Mouse (Mus musculus) 416B (cell line): ENCODE measurements around the gene Rbck1.

ENCODE experiments used
- DNase-seq: peaks from one replicate; pipeline ENCODE4 v3.0.0; 2011; ENCODE audit warnings: low read depth

Rbck1 gene

GRCm38 (mm10) chr2:152332101-152332825 lies at the start of gene Rbck1:
Gene Rbck1 (minus strand): TSS chr2:152332653.
- DNase-seq = peak; percentile 96

GRCm38 (mm10) chr2:152376345-152376741 lies 43.9 kb upstream of the Rbck1 start, which contains the start of gene Nrsn2:
Gene Nrsn2 (minus strand): TSS chr2:152376638.
- no peak for DNase-seq

GRCm38 (mm10) chr2:152375652-152376344 lies 43.3 kb upstream of the Rbck1 start:
- no peak for DNase-seq

GRCm38 (mm10) chr2:152373547-152373946 lies 41.1 kb upstream of the Rbck1 start:
- DNase-seq = no peak

- DNase-seq = no peak
Measured at GRCm38 (mm10) chr2:152372661-152373060, 40.2 kb upstream of the Rbck1 start.

- peak; percentile 94 for DNase-seq
Measured at GRCm38 (mm10) chr2:152372104-152372503, 39.7 kb upstream of the Rbck1 start.

GRCm38 (mm10) chr2:152368532-152369140 lies 36.2 kb upstream of the Rbck1 start:
- peak; percentile 75 for DNase-seq

GRCm38 (mm10) chr2:152367917-152368316 lies 35.5 kb upstream of the Rbck1 start:
- DNase-seq = no peak

- DNase-seq = peak; percentile 97
Measured at GRCm38 (mm10) chr2:152363245-152364147, 31.0 kb upstream of the Rbck1 start.

- DNase-seq = no peak
Measured at GRCm38 (mm10) chr2:152361193-152361592, 28.7 kb upstream of the Rbck1 start.

GRCm38 (mm10) chr2:152360271-152360775 lies 27.9 kb upstream of the Rbck1 start:
- peak; percentile 89 for DNase-seq

- peak; percentile 94 for DNase-seq
Measured at GRCm38 (mm10) chr2:152359616-152360015, 27.2 kb upstream of the Rbck1 start.

GRCm38 (mm10) chr2:152358977-152359376 lies 26.5 kb upstream of the Rbck1 start:
- peak; percentile 42 for DNase-seq

GRCm38 (mm10) chr2:152357254-152357653 lies 24.8 kb upstream of the Rbck1 start:
- DNase-seq = no peak

- DNase-seq = peak; percentile 95
Measured at GRCm38 (mm10) chr2:152349842-152350540, 17.5 kb upstream of the Rbck1 start.

GRCm38 (mm10) chr2:152349205-152349604 lies 16.8 kb upstream of the Rbck1 start:
- DNase-seq = no peak

GRCm38 (mm10) chr2:152347722-152348121 lies 15.3 kb upstream of the Rbck1 start:
- DNase-seq = no peak

GRCm38 (mm10) chr2:152346776-152347465 lies 14.5 kb upstream of the Rbck1 start:
- DNase-seq = peak; percentile 67

GRCm38 (mm10) chr2:152345393-152345792 lies 12.9 kb upstream of the Rbck1 start:
- no peak for DNase-seq

GRCm38 (mm10) chr2:152344909-152345308 lies 12.5 kb upstream of the Rbck1 start:
- no peak for DNase-seq
